Mouse (Mus musculus): Measurements from ENCODE around the gene Ldb3. TPM values are rescaled to one million over a fixed set of nuclear protein-coding genes. Genes with fewer than 3 reads are reported as not detected.

Ldb3 gene
- polyA plus RNA-seq, 1 experiment from 2014 or later, result 9.8 TPM

- WGBS, result under 1% methylated on average over 27 of the region's 27 CpGs
- H3K27ac ChIP-seq, result peak overlapping the region; percentile 90
These were observed 40.0 kb downstream of the Ldb3 start for GRCm38 (mm10) chr14:34548391-34549001.

GRCm38 (mm10) chr14:34544545-34544944, 43.9 kb downstream of the Ldb3 start:
- Histone ChIP-seq H3K9me3 (no peaks in the 10 kb centered on the region), H3K27me3 (0 out of 2 replicates have a peak, but pooled peaks cover 8% of the 10 kb centered on the region), H3K4me1 (peaks cover 15% of the 10 kb centered on the region), H3K4me3 (no peak overlapping the region), H3K9ac (no peak overlapping the region), H3K4me2 (replicated peaks) (no peak overlapping the region), H3K27ac (no peak overlapping the region), H3K36me3 (no peaks in the 10 kb centered on the region)
- WGBS, result 70% methylated on average over 2 of the region's 2 CpGs
- ATAC-seq (ENCODE audit: low FRiP score, low read depth), result no peak

More at GRCm38 (mm10) chr14:34548391-34549001, 40.0 kb downstream of the Ldb3 start:
- Histone ChIP-seq H3K4me1 (peaks cover 11% of the 10 kb centered on the region), H3K27me3 (0 out of 2 replicates have a peak, but pooled peaks cover 12% of the 10 kb centered on the region), H3K9ac (peak overlapping the region; percentile 84), H3K9me3 (no peaks in the 10 kb centered on the region), H3K4me2 (replicated peaks) (peak overlapping the region; percentile 81), H3K4me3 (peak overlapping the region; percentile 83), H3K36me3 (no peaks in the 10 kb centered on the region)
- ATAC-seq (ENCODE audit: low FRiP score, low read depth), result peak; percentile 76

GRCm38 (mm10) chr14:34544001-34544400, 44.5 kb downstream of the Ldb3 start:
- WGBS, result 84% methylated on average over 6 of the region's 6 CpGs
- H3K27ac ChIP-seq, result no peak overlapping the region
- H3K36me3 ChIP-seq, result no peaks in the 10 kb centered on the region
- H3K9me3 ChIP-seq, result no peaks in the 10 kb centered on the region
- H3K9ac ChIP-seq, result no peak overlapping the region
- H3K4me1 ChIP-seq, result peaks cover 15% of the 10 kb centered on the region
- H3K4me3 ChIP-seq, result no peak overlapping the region
- ATAC-seq (ENCODE audit: low FRiP score, low read depth), result no peak
- H3K4me2 ChIP-seq (replicated peaks), result no peak overlapping the region
- 0 out of 2 replicates have a peak, but pooled peaks cover 8% of the 10 kb centered on the region for H3K27me3 ChIP-seq

GRCm38 (mm10) chr14:34543596-34543995, 44.9 kb downstream of the Ldb3 start:
- H3K4me3 ChIP-seq, result no peak overlapping the region
- H3K4me1 ChIP-seq, result peaks cover 15% of the 10 kb centered on the region
- H3K27ac ChIP-seq, result no peak overlapping the region
- H3K9me3 ChIP-seq, result no peaks in the 10 kb centered on the region
- no peak overlapping the region for H3K9ac ChIP-seq
- 80% methylated on average over 6 of the region's 6 CpGs for WGBS
- 0 out of 2 replicates have a peak, but pooled peaks cover 8% of the 10 kb centered on the region for H3K27me3 ChIP-seq
- H3K36me3 ChIP-seq, result no peaks in the 10 kb centered on the region
- H3K4me2 ChIP-seq (replicated peaks), result no peak overlapping the region
- ATAC-seq (ENCODE audit: low FRiP score, low read depth), result no peak

- Histone ChIP-seq H3K36me3 (no peaks in the 10 kb centered on the region), H3K4me2 (replicated peaks) (no peak overlapping the region), H3K4me1 (peaks cover 8% of the 10 kb centered on the region; the same call in 1 of the 2 replicates), H3K9ac (no peak overlapping the region), H3K27ac (no peak overlapping the region), H3K4me3 (no peak overlapping the region), H3K27me3 (0 out of 2 replicates have a peak, but pooled peaks cover 8% of the 10 kb centered on the region), H3K9me3 (no peaks in the 10 kb centered on the region)
- 82% methylated on average over 5 of the region's 5 CpGs for WGBS
- 0 out of 2 replicates have a peak, but pooled peaks have one; percentile 29 for ATAC-seq (ENCODE audit: low FRiP score, low read depth)
These were observed 46.6 kb downstream of the Ldb3 start for GRCm38 (mm10) chr14:34541896-34542295.

- Histone ChIP-seq H3K9ac (no peak overlapping the region), H3K4me1 (peaks cover 7% of the 10 kb centered on the region; the same call in 1 of the 2 replicates), H3K27me3 (0 out of 2 replicates have a peak, but pooled peaks cover 8% of the 10 kb centered on the region), H3K4me2 (replicated peaks) (peak overlapping the region; percentile 37), H3K9me3 (no peaks in the 10 kb centered on the region), H3K27ac (peak overlapping the region; percentile 52; the same call in 1 of the 2 replicates), H3K4me3 (no peak overlapping the region), H3K36me3 (no peaks in the 10 kb centered on the region)
- WGBS, result 15% methylated on average over 15 of the region's 17 CpGs
- peak; percentile 66; the same call in 1 of the 2 replicates for ATAC-seq (ENCODE audit: low FRiP score, low read depth)
These were observed 47.8 kb downstream of the Ldb3 start for GRCm38 (mm10) chr14:34540685-34541162.

GRCm38 (mm10) chr14:34535883-34536282, 52.6 kb downstream of the Ldb3 start:
- ATAC-seq (ENCODE audit: low FRiP score, low read depth), result no peak
- H3K9ac ChIP-seq, result no peak overlapping the region
- no peaks in the 10 kb centered on the region for H3K27me3 ChIP-seq
- H3K4me2 ChIP-seq (replicated peaks), result no peak overlapping the region
- no peaks in the 10 kb centered on the region for H3K36me3 ChIP-seq
- 78% methylated on average over 4 of the region's 4 CpGs for WGBS
- H3K9me3 ChIP-seq, result no peaks in the 10 kb centered on the region
- peaks cover 2% of the 10 kb centered on the region; the same call in 1 of the 2 replicates for H3K4me1 ChIP-seq
- no peak overlapping the region for H3K4me3 ChIP-seq
- H3K27ac ChIP-seq, result no peak overlapping the region

GRCm38 (mm10) chr14:34533537-34533936, 54.9 kb downstream of the Ldb3 start:
- Histone ChIP-seq H3K9me3 (peaks cover 9% of the 10 kb centered on the region; the same call in 1 of the 2 replicates), H3K4me1 (no peaks in the 10 kb centered on the region), H3K27me3 (no peaks in the 10 kb centered on the region), H3K36me3 (no peaks in the 10 kb centered on the region), H3K9ac (no peak overlapping the region), H3K4me3 (no peak overlapping the region), H3K4me2 (replicated peaks) (no peak overlapping the region), H3K27ac (no peak overlapping the region)
- no peak for ATAC-seq (ENCODE audit: low FRiP score, low read depth)
- WGBS, result 84% methylated on average over 5 of the region's 5 CpGs

GRCm38 (mm10) chr14:34532536-34532935, 55.9 kb downstream of the Ldb3 start:
- peaks cover 9% of the 10 kb centered on the region; the same call in 1 of the 2 replicates for H3K9me3 ChIP-seq
- no peaks in the 10 kb centered on the region for H3K36me3 ChIP-seq
- no peaks in the 10 kb centered on the region for H3K4me1 ChIP-seq
- 65% methylated on average over 6 of the region's 6 CpGs for WGBS
- no peak overlapping the region for H3K4me3 ChIP-seq
- ATAC-seq (ENCODE audit: low FRiP score, low read depth), result no peak; the same call in 1 of the 2 replicates
- H3K27me3 ChIP-seq, result peaks cover 3% of the 10 kb centered on the region; the same call in 1 of the 2 replicates
- no peak overlapping the region for H3K4me2 ChIP-seq (replicated peaks)
- no peak overlapping the region for H3K27ac ChIP-seq
- H3K9ac ChIP-seq, result no peak overlapping the region

GRCm38 (mm10) chr14:34528804-34529203, 59.7 kb downstream of the Ldb3 start:
- Histone ChIP-seq H3K4me3 (no peak overlapping the region), H3K4me1 (no peaks in the 10 kb centered on the region), H3K9me3 (peaks cover 9% of the 10 kb centered on the region; the same call in 1 of the 2 replicates), H3K27me3 (peaks cover 3% of the 10 kb centered on the region; the same call in 1 of the 2 replicates), H3K36me3 (no peaks in the 10 kb centered on the region), H3K9ac (no peak overlapping the region), H3K4me2 (replicated peaks) (no peak overlapping the region), H3K27ac (no peak overlapping the region)
- no peak for ATAC-seq (ENCODE audit: low FRiP score, low read depth)
- 82% methylated on average over 8 of the region's 8 CpGs for WGBS

GRCm38 (mm10) chr14:34522701-34523100, 65.8 kb downstream of the Ldb3 start, which contains the start of gene 9230112D13Rik:
Gene 9230112D13Rik (minus strand): TSS chr14:34522801.
- Histone ChIP-seq H3K4me1 (no peaks in the 10 kb centered on the region; the same call in 1 of the 2 replicates), H3K27me3 (no peaks in the 10 kb centered on the region), H3K9me3 (no peaks in the 10 kb centered on the region), H3K27ac (no peak within 1 kb of the TSS), H3K4me3 (no peak within 1 kb of the TSS), H3K36me3 (no peaks in the 10 kb centered on the region), H3K4me2 (replicated peaks) (no peak within 1 kb of the TSS), H3K9ac (no peak within 1 kb of the TSS)
- ATAC-seq (ENCODE audit: low FRiP score, low read depth), result no peak
- WGBS, result 82% methylated on average over 8 of the region's 8 CpGs

- Histone ChIP-seq H3K9me3 (no peaks in the 10 kb centered on the region), H3K27ac (no peak overlapping the region), H3K36me3 (no peaks in the 10 kb centered on the region), H3K4me1 (peaks cover 6% of the 10 kb centered on the region), H3K4me2 (replicated peaks) (no peak overlapping the region), H3K9ac (no peak overlapping the region), H3K27me3 (no peaks in the 10 kb centered on the region), H3K4me3 (no peak overlapping the region)
- WGBS, result 81% methylated on average over 8 of the region's 8 CpGs
- ATAC-seq (ENCODE audit: low FRiP score, low read depth), result no peak
These were observed 70.4 kb downstream of the Ldb3 start for GRCm38 (mm10) chr14:34517959-34518544.

Data from limb, embryonic 13.5 days (tissue).